Mouse (Mus musculus): ENCODE measurements around the gene Ptges.
"Not testable (repeated sequence)": the region's sequence is repeated elsewhere in the genome, so short reads cannot be mapped to it uniquely, and the experiment has no call there.

Ptges gene

GRCm38 (mm10) chr2:30929483-30930045 is at the start of gene Ptges:
Ptges (minus strand) TSS chr2:30929863.
- DNase-seq: peak; percentile 49

GRCm38 (mm10) chr2:30967352-30968327 is 38.0 kb upstream of the Ptges start, which contains the start of gene Tor1a:
Tor1a (minus strand) TSS chr2:30967933.
- DNase-seq: peak; percentile 87

GRCm38 (mm10) chr2:30966826-30967225 is 37.2 kb upstream of the Ptges start:
- no peak for DNase-seq

GRCm38 (mm10) chr2:30965627-30966026 is 36.0 kb upstream of the Ptges start:
- no peak for DNase-seq

GRCm38 (mm10) chr2:30962570-30963254 is 33.0 kb upstream of the Ptges start:
- no peak for DNase-seq

- no peak for DNase-seq
Observed at GRCm38 (mm10) chr2:30959856-30960255, 30.2 kb upstream of the Ptges start.

GRCm38 (mm10) chr2:30958726-30959125 is 29.1 kb upstream of the Ptges start:
- no peak for DNase-seq

GRCm38 (mm10) chr2:30957511-30957910 is 27.8 kb upstream of the Ptges start:
- DNase-seq: no peak

GRCm38 (mm10) chr2:30954797-30955196 is 25.1 kb upstream of the Ptges start:
- DNase-seq: no peak

- DNase-seq: peak; percentile 84
Observed at GRCm38 (mm10) chr2:30952824-30953490, 23.3 kb upstream of the Ptges start, which contains the start of gene Tor1b. Tor1b (plus strand) TSS chr2:30952959.

GRCm38 (mm10) chr2:30952457-30952823 is 22.8 kb upstream of the Ptges start:
- DNase-seq: no peak

- peak; percentile 76 for DNase-seq
Observed at GRCm38 (mm10) chr2:30942603-30943011, 12.9 kb upstream of the Ptges start.

- not testable (repeated sequence) for DNase-seq
Observed at GRCm38 (mm10) chr2:30942116-30942515, 12.5 kb upstream of the Ptges start.

- no peak for DNase-seq
Observed at GRCm38 (mm10) chr2:30941586-30941985, 11.9 kb upstream of the Ptges start.

- no peak for DNase-seq
Observed at GRCm38 (mm10) chr2:30938574-30938991, 8.9 kb upstream of the Ptges start.

GRCm38 (mm10) chr2:30937731-30938130 is 8.1 kb upstream of the Ptges start:
- no peak for DNase-seq

GRCm38 (mm10) chr2:30936808-30937207 is 7.1 kb upstream of the Ptges start:
- no peak for DNase-seq

- DNase-seq: peak; percentile 67
Observed at GRCm38 (mm10) chr2:30933917-30934450, 4.3 kb upstream of the Ptges start.

GRCm38 (mm10) chr2:30933032-30933431 is 3.4 kb upstream of the Ptges start:
- no peak for DNase-seq

GRCm38 (mm10) chr2:30931922-30932321 is 2.3 kb upstream of the Ptges start:
- no peak for DNase-seq

GRCm38 (mm10) chr2:30930846-30931245 is 1.2 kb upstream of the Ptges start:
- not testable (repeated sequence) for DNase-seq

GRCm38 (mm10) chr2:30928893-30929482 is 675 bp downstream of the Ptges start:
- no peak for DNase-seq
